In the genomic region with DNA sequence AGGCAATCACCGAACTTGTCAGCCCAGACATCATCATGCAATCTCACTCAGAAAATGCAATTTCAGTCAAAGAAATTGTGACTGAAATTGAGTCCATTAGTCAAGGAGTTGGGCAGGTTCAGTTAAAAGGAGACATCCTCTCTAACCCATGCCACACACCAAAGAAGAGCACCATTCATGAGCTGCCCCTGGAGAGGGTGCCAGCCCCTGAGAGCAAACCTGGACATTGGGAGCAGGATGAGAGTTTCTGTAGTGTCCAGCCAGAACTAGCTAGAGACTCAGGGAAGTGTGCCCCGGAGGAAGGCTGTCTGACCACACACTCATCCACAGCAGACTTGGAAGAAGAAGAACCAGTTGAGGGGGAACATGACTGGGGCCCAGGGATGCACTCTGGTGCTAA, we compare ENCODE assay signal across 24 mouse cellular contexts. TPM values are rescaled to one million over a fixed set of nuclear protein-coding genes. Genes with fewer than 3 reads are reported as not detected.
DNase-seq lines count a peak whose midpoint lies in the region; ATAC-seq and TF ChIP-seq lines count a peak whose summit lies in the region.
"Had no signal": no experiment of that assay in that cellular context is flagged by ENCODE, and none has a peak within 500 bp of the region (broad histone marks: within the 10 kb centered on the region; RNA-seq: fewer than 3 reads in every experiment).

No protein-coding gene starts in this region.

- TF ChIP-seq POLR2A in lung, adult 2 months (IDR thresholded peaks at IDR 0.05; ENCODE audit: borderline replicate concordance, extremely low read depth, low read depth, low read length) = no peak

- peaks cover 10% of the 10 kb centered on the region for H3K4me1 ChIP-seq in heart, embryonic 12.5 days (replicated peaks)
- no peaks in the 10 kb centered on the region; the same call in 1 of the 2 replicates for H3K4me1 ChIP-seq in lung, adult 2 months (ENCODE audit: control insufficient read depth, insufficient read depth, low read length)
- H3K4me1 ChIP-seq: embryonic facial prominence, embryonic 10.5 days; embryonic facial prominence, embryonic 12.5 days; forebrain, embryonic 13.5 days; forebrain, embryonic 15.5 days had no signal

- 90% methylated on average over 2 of the region's 2 CpGs for WGBS in heart, embryonic 12.5 days
- WGBS in lung, adult 2 months = 92% methylated on average over 2 of the region's 2 CpGs

- H3K4me3 ChIP-seq in heart, embryonic 12.5 days = no peak overlapping the region
- H3K4me3 ChIP-seq in lung, adult 2 months (replicated peaks; ENCODE audit: extremely low read depth, low read depth, low read length) = no peak overlapping the region
- H3K4me3 ChIP-seq: embryonic facial prominence, embryonic 10.5 days; embryonic facial prominence, embryonic 12.5 days; forebrain, embryonic 13.5 days; forebrain, embryonic 15.5 days had no signal

- H3K27ac ChIP-seq in heart, embryonic 12.5 days (ENCODE audit: poor library complexity, severe bottlenecking) = no peak overlapping the region
- H3K27ac ChIP-seq: embryonic facial prominence, embryonic 10.5 days; embryonic facial prominence, embryonic 12.5 days; forebrain, embryonic 13.5 days; forebrain, embryonic 15.5 days had no signal

- no peak overlapping the region for H3K9ac ChIP-seq in heart, embryonic 12.5 days
- H3K9ac ChIP-seq: embryonic facial prominence, embryonic 12.5 days; forebrain, embryonic 13.5 days; forebrain, embryonic 15.5 days had no signal

- no peak for ATAC-seq in heart, embryonic 12.5 days (ENCODE audit: insufficient number of reproducible peaks, low FRiP score)
- ATAC-seq: activated CD4-positive, CD25-positive, alpha-beta regulatory T cell, adult 4 months; CD4-positive, CD25-positive, alpha-beta regulatory T cell, adult 4 months; forebrain, embryonic 13.5 days; forebrain, embryonic 15.5 days; Patski had no signal

- H3K4me2 ChIP-seq in heart, embryonic 12.5 days = no peak overlapping the region
- H3K4me2 ChIP-seq: embryonic facial prominence, embryonic 12.5 days; forebrain, embryonic 13.5 days; forebrain, embryonic 15.5 days had no signal

- no peaks in the 10 kb centered on the region for H3K9me3 ChIP-seq in heart, embryonic 12.5 days (replicated peaks)
- H3K9me3 ChIP-seq: embryonic facial prominence, embryonic 10.5 days; embryonic facial prominence, embryonic 12.5 days; forebrain, embryonic 13.5 days; forebrain, embryonic 15.5 days; G1E had no signal

- peaks cover 69% of the 10 kb centered on the region for H3K36me3 ChIP-seq in heart, embryonic 12.5 days

- peak; percentile 84 for DNase-seq in heart, adult 11 months
- peak; percentile 0 for DNase-seq in lung, adult 2 months
- DNase-seq in lung, adult 18-20 months = no peak
- peak; percentile 1 for DNase-seq in right cerebral cortex, postnatal 25 days
- no peak for DNase-seq in right cerebral cortex, postnatal 10 days (ENCODE audit: low spot score in 2 of 2)
- DNase-seq: adrenal gland, adult 8-10 months; adrenal gland, postnatal 14 days; adrenal gland, postnatal 36 days; B cell, adult 2 months; cerebellum, adult 11-12 months; cerebellum, adult 2 months; cerebellum, adult 9-10 months; cerebellum, postnatal 10 days; cerebellum, postnatal 25 days had no signal

- H3K27me3 ChIP-seq in heart, embryonic 12.5 days (replicated peaks) = no peaks in the 10 kb centered on the region
- H3K27me3 ChIP-seq: CH12.LX; embryonic facial prominence, embryonic 12.5 days; forebrain, embryonic 13.5 days; forebrain, embryonic 15.5 days; Patski had no signal

- no peak for TF ChIP-seq CTCF in lung, adult 2 months (IDR thresholded peaks at IDR 0.05; ENCODE audit: insufficient read depth, low read length)

RNA-seq across cellular contexts. Expression of gene Coro6, which starts 8.8 kb away (rescaled TPM):
- polyA plus RNA-seq in heart, embryonic 12.5 days (2016; fragmentation: Nextera tagmentation; extraction: Ambion mirVana) = 30.1 and 32.0 TPM in 2 replicates
- 23.6 and 34.3 TPM in 2 replicates for polyA plus RNA-seq in lung, adult 2 months (2012; rRNA removed)
- polyA plus RNA-seq: activated CD4-positive, CD25-positive, alpha-beta regulatory T cell, adult 4 months; CD4-positive, CD25-positive, alpha-beta regulatory T cell, adult 4 months; embryonic facial prominence, embryonic 10.5 days; G1E had no signal

RNA-seq across cellular contexts. Expression of gene Ankrd13b, which starts 36.1 kb away (rescaled TPM):
- polyA plus RNA-seq in heart, embryonic 12.5 days (2016; fragmentation: Nextera tagmentation; extraction: Ambion mirVana) = 3.7 and 4.8 TPM in 2 replicates
- polyA plus RNA-seq in lung, adult 2 months (2012; rRNA removed) = 21.8 and 22.4 TPM in 2 replicates

RNA-seq across cellular contexts. Expression of gene Git1, which starts 40.0 kb away (rescaled TPM):
- polyA plus RNA-seq in heart, embryonic 12.5 days (2016; fragmentation: Nextera tagmentation; extraction: Ambion mirVana) = 9.3 and 10.2 TPM in 2 replicates
- 112 TPM in 2 replicates for polyA plus RNA-seq in lung, adult 2 months (2012; rRNA removed)

Comparison
In these comparisons a context has a peak if more than half of its experiments do, and no peak if none do; other contexts are left out.
1. DNase-seq: peak in heart, adult 11 months (single experiment), lung, adult 2 months (single experiment) and right cerebral cortex, postnatal 25 days (single experiment); none in lung, adult 18-20 months (0 of 2) and right cerebral cortex, postnatal 10 days (0 of 2).
2. RNA of gene Git1, which starts 40.0 kb away (polyA plus RNA-seq): 112 TPM in lung, adult 2 months; 9.3 to 10.2 TPM in heart, embryonic 12.5 days; every median in the first group is over 10 times any median in the second.